Mouse (Mus musculus): ENCODE measurements around the gene Il11ra1.

DNA sequence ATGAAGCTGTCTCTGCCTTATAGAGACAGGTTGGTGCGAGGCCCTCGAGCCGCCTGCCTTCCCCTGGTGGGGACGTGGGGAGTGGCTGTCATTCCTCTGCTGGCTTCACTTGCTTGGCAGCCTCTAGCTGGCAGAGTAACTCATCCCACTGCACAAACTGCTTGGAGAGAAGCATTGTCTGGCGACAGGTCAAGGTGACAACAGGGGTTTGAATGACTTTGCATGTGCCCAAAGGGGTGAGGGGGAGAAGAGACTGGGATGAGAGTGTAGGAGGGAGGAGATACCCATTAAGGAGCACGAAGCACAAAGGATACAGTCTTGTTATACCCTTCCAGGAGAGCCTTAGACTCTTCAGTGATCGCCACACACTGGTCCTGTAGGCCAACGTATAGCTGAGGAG lies 15.3 kb downstream of the Il11ra1 start:
- TF ChIP-seq GATA1 (IDR thresholded peaks at IDR 0.05; ENCODE audit: borderline replicate concordance, low read length) (no peak), FLI1 (IDR thresholded peaks at IDR 0.05; ENCODE audit: low read length) (no peak)
